Mouse (Mus musculus) neural tube, embryonic 11.5 days (tissue): ENCODE data around the gene Dvl2. TPM values are rescaled to one million over a fixed set of nuclear protein-coding genes. Genes with fewer than 3 reads are reported as not detected.
A peak's percentile ranks its signal among the peaks of the same experiment; 100 is the strongest.
"Not testable (repeated sequence)": the region's sequence is repeated elsewhere in the genome, so short reads cannot be mapped to it uniquely, and the experiment has no call there.

Experiments used
- ATAC-seq: fragments of 200-750 bp; cut with Nextera tagmentation; 2 replicates; pipeline ENCODE4 v1.8.0; 2017; ENCODE audit warnings: moderate number of reproducible peaks, mild to moderate bottlenecking, moderate TSS enrichment, moderate library complexity; ENCODE audit not compliant: insufficient read depth, low FRiP score, low TSS enrichment
- DNase-seq: peaks from one replicate; pipeline ENCODE4 v3.0.0-alpha.2; 2015; ENCODE audit warnings: low spot score
- H3K27ac ChIP-seq: fragments of 300-500 bp; sonication (generic); 2 replicates; pipeline ENCODE4 v1.5.1; 2014; ENCODE audit warnings: low read depth, mild to moderate bottlenecking, low read length
- H3K27me3 ChIP-seq: fragments of 300-500 bp; sonication (generic); 2 replicates; pipeline ENCODE4 v1.6.1; 2014; ENCODE audit warnings: mild to moderate bottlenecking, low read length, mixed read lengths; ENCODE audit not compliant: control insufficient read depth, insufficient read depth
- H3K36me3 ChIP-seq: fragments of 300-500 bp; sonication (generic); 2 replicates; pipeline ENCODE4 v1.6.1; 2014; ENCODE audit warnings: mild to moderate bottlenecking, low read length, moderate library complexity, mixed read lengths; ENCODE audit not compliant: control insufficient read depth, insufficient read depth
- H3K4me1 ChIP-seq: fragments of 300-500 bp; sonication (generic); 2 replicates; pipeline ENCODE4 v1.6.1; 2014; ENCODE audit warnings: low read length, mixed read lengths; ENCODE audit not compliant: control insufficient read depth, insufficient read depth
- H3K4me2 ChIP-seq: fragments of 300-500 bp; sonication (generic); 2 replicates; pipeline ENCODE4 v1.6.1; 2014; ENCODE audit warnings: low read depth, mild to moderate bottlenecking, moderate library complexity
- H3K4me3 ChIP-seq: fragments of 300-500 bp; sonication (generic); 2 replicates; pipeline ENCODE4 v1.5.1; 2014; ENCODE audit warnings: low read depth, low read length
- H3K9ac ChIP-seq: fragments of 300-500 bp; sonication (generic); 2 replicates; pipeline ENCODE4 v1.6.1; 2014; ENCODE audit warnings: mild to moderate bottlenecking, low read length
- H3K9me3 ChIP-seq: fragments of 300-500 bp; sonication (generic); 2 replicates; pipeline ENCODE4 v1.6.1; 2016; ENCODE audit warnings: low read length; ENCODE audit not compliant: control insufficient read depth
- WGBS: fragments of 180-500 bp; shearing (Covaris S2); extraction: QIAGEN DNeasy Blood & Tissue Kit; methylation state at CpG from one replicate; pipeline ENCODE4 v1.1.7; 2014; 5-methylcytosine and 5-hydroxymethylcytosine counted together
- polyA plus RNA-seq: library from polyadenylated mRNA; unstranded; fragments of >200 nt; fragmentation: Nextera tagmentation; extraction: Ambion mirVana; gene quantifications from 2 replicates; pipeline ENCODE4 v1.2.1, GENCODE M21; 2014

The Dvl2 gene
- polyA plus RNA-seq, 1 experiment from 2014 or later, result 39.0 TPM

- ATAC-seq, result no peak
- H3K36me3 ChIP-seq, result peaks cover 44% of the 10 kb centered on the region
- 78% methylated on average over 10 of the region's 10 CpGs for WGBS
Measured at GRCm38 (mm10) chr11:70010961-70011360, 10.6 kb downstream of the Dvl2 start.

DNA sequence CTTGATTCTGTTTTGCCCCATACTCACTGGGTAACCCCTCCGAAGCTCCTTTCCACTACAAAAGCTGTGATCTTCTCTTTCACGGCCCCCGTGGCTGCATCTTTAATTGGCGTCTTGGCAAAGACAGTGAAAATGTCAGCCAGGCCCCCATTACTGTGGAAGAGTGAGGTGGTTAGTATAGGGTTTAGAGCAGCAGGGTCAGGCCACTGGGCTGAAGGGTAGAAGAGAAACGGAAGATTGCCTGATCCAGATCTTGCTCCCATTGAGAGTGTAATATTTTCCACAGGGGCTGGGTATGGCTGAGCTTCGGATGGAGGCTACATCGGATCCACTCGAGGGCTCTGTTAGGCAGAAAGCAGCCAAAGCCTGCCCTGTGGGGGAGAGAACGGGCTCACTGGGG is 12.5 kb downstream of the Dvl2 start:
- no peak overlapping the region for H3K27ac ChIP-seq
- H3K4me3 ChIP-seq, result no peak overlapping the region
- DNase-seq (no peak), ATAC-seq (no peak)
- H3K4me1 ChIP-seq, result peaks cover 13% of the 10 kb centered on the region; the same call in 1 of the 2 replicates
- no peak overlapping the region for H3K9ac ChIP-seq
- no peaks in the 10 kb centered on the region for H3K9me3 ChIP-seq
- WGBS, result 93% methylated on average over 9 of the region's 9 CpGs
- H3K4me2 ChIP-seq, result no peak overlapping the region
- no peaks in the 10 kb centered on the region for H3K27me3 ChIP-seq
- peaks cover 31% of the 10 kb centered on the region for H3K36me3 ChIP-seq

More at GRCm38 (mm10) chr11:70010961-70011360, 10.6 kb downstream of the Dvl2 start:
- H3K4me2 ChIP-seq, result no peak overlapping the region
- H3K27ac ChIP-seq, result no peak overlapping the region
- H3K9me3 ChIP-seq, result no peaks in the 10 kb centered on the region
- H3K4me3 ChIP-seq, result no peak overlapping the region
- no peak for DNase-seq
- H3K9ac ChIP-seq, result no peak overlapping the region
- no peaks in the 10 kb centered on the region for H3K27me3 ChIP-seq
- H3K4me1 ChIP-seq, result peaks cover 7% of the 10 kb centered on the region; the same call in 1 of the 2 replicates

DNA sequence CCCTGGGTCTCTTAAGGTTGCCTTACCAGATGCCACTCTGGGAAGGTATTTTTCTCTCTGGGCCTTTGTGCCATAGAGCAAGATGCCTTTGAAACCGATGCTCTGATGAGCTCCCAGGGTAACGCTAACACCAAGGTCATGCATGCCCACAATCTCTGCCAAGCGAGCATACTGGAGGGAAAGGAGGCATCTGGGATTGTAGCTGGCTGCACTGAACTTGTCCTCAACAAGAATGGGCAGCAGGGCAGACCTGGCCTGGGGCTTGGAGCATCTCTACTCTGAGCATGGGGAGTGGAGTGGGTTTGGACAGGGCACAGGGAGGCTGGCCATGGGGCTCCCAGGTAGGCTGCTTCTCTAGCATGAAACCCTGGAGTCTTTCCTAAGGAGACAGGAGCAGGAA is 13.0 kb downstream of the Dvl2 start:
- Histone ChIP-seq H3K4me3 (no peak overlapping the region), H3K4me2 (no peak overlapping the region), H3K27ac (no peak overlapping the region), H3K9me3 (no peaks in the 10 kb centered on the region), H3K4me1 (peaks cover 15% of the 10 kb centered on the region), H3K36me3 (peaks cover 29% of the 10 kb centered on the region), H3K27me3 (no peaks in the 10 kb centered on the region), H3K9ac (no peak overlapping the region)
- no peak for DNase-seq
- ATAC-seq, result no peak
- 95% methylated on average over 3 of the region's 3 CpGs for WGBS

DNA sequence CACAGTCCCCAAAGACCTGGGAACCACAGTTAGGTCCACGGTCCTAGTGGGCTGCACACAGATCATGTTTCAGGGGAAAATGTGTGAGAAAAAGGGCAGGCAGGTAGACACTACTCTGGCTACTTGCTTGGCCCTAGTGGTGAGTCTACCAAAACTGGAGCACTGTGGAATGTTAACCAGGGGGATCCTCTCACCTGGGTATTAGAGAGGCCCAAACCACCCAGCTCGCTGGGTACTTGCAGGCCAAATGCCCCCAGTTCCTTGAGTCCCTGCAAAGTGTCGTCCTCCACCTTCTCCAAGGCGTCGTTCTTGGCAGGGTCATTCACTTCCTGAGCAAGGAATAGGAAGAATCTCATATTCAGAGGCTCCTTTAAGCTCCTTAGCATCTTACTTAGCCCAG is 13.7 kb downstream of the Dvl2 start:
- no peak overlapping the region for H3K27ac ChIP-seq
- no peak for ATAC-seq
- H3K4me1 ChIP-seq, result peaks cover 20% of the 10 kb centered on the region
- 0 out of 2 replicates have a peak overlapping the region, but pooled peaks have one; percentile 44 for H3K4me3 ChIP-seq
- H3K4me2 ChIP-seq, result peak overlapping the region; percentile 76; the same call in 1 of the 2 replicates
- no peak for DNase-seq
- no peak overlapping the region for H3K9ac ChIP-seq
- H3K27me3 ChIP-seq, result no peaks in the 10 kb centered on the region
- 65% methylated on average over 5 of the region's 5 CpGs for WGBS
- peaks cover 22% of the 10 kb centered on the region for H3K36me3 ChIP-seq
- no peaks in the 10 kb centered on the region for H3K9me3 ChIP-seq

DNA sequence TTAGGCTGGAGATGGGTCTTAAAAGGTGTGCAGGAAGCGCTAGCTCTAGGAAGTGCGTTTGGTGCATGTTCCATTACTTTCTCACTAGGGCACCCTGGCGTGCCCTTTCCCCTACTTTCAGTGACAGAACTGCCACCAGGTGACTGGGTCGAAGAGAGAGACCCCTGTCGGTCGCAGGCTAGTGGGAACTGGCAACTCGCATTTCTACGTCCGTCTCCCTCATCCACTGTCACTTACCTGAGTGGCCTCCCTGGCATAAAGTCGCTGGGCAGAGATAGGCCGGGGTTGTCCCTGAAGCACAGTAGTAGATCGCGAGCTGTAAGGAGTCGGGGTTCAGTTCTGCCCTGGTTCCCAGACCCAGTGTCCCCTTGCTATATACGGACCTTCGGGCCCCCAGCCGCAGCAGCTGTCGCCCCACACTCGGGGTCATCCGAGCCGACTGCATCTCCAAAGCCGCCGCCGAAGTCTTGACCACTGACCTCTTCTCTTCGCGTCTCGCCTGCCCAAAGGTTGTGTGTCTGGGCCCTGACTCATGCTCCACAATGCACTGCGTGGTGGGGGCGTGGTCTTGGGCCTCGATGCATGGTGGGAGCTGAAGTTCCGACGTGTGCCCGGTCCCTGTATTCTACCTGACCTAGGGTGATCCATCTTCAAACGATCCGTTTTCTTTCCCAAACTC is 14.6 kb downstream of the Dvl2 start, which contains the start of gene Acadvl:
Gene Acadvl, minus strand, starts transcription at position 532 of the 679 bp plus-strand sequence.
- Histone ChIP-seq H3K4me1 (peaks cover 20% of the 10 kb centered on the region), H3K9ac (peak within 1 kb of the TSS; percentile 60), H3K27ac (no peak within 1 kb of the TSS), H3K27me3 (no peaks in the 10 kb centered on the region), H3K4me3 (peak within 1 kb of the TSS; percentile 44), H3K36me3 (peaks cover 17% of the 10 kb centered on the region), H3K4me2 (peak within 1 kb of the TSS; percentile 76), H3K9me3 (no peaks in the 10 kb centered on the region)
- WGBS, result 1% methylated on average over 35 of the region's 35 CpGs
- DNase-seq (peak; percentile 84), ATAC-seq (peak; percentile 77)

DNA sequence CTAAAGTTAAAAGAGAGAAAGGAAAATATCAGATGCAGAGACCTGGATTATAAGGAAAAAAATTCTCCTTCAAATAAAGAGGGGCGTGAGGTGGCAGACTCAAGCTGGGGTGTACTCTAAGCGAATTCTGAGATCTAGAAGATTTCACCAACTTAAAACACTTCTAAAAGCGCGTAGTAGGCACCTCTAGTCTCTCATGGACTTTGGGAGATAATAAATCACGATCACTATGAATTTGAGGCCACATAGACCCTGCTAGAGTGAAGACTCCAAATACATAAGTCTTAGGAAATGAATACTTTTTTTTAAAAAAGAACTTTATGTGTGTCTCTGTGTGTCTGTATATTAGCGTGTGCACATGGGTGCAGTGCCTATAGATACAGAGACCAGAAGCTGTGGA is 15.3 kb downstream of the Dvl2 start:
- no peak for ATAC-seq
- no peak overlapping the region; the same call in 1 of the 2 replicates for H3K4me2 ChIP-seq
- WGBS, result 72% methylated on average over 6 of the region's 6 CpGs
- H3K36me3 ChIP-seq, result peaks cover 13% of the 10 kb centered on the region
- no peaks in the 10 kb centered on the region for H3K9me3 ChIP-seq
- no peak overlapping the region for H3K9ac ChIP-seq
- no peaks in the 10 kb centered on the region for H3K27me3 ChIP-seq
- H3K4me3 ChIP-seq, result no peak overlapping the region
- H3K4me1 ChIP-seq, result peaks cover 20% of the 10 kb centered on the region
- H3K27ac ChIP-seq, result no peak overlapping the region
- DNase-seq, result no peak

- WGBS, result 81% methylated on average over 2 of the region's 2 CpGs
Measured at GRCm38 (mm10) chr11:70016177-70016576, 15.8 kb downstream of the Dvl2 start.

GRCm38 (mm10) chr11:70016669-70017068 is 16.3 kb downstream of the Dvl2 start, which contains the start of gene Dlg4:
Gene Dlg4, plus strand, starts transcription at chr11:70016942.
- H3K9me3 ChIP-seq, result no peaks in the 10 kb centered on the region
- no peak for DNase-seq
- H3K27me3 ChIP-seq, result no peaks in the 10 kb centered on the region
- peaks cover 7% of the 10 kb centered on the region for H3K36me3 ChIP-seq
- WGBS, result 92% methylated on average over 3 of the region's 3 CpGs
- no peak for ATAC-seq
- H3K4me2 ChIP-seq, result peak within 1 kb of the TSS; percentile 90
- peak within 1 kb of the TSS; percentile 78; the same call in 1 of the 2 replicates for H3K9ac ChIP-seq
- peaks cover 20% of the 10 kb centered on the region for H3K4me1 ChIP-seq
- H3K4me3 ChIP-seq, result peak within 1 kb of the TSS; percentile 67
- no peak within 1 kb of the TSS for H3K27ac ChIP-seq

More at GRCm38 (mm10) chr11:70016177-70016576, 15.8 kb downstream of the Dvl2 start:
- not testable (repeated sequence) for H3K27me3 ChIP-seq, H3K4me3 ChIP-seq, H3K27ac ChIP-seq, H3K9me3 ChIP-seq, ATAC-seq, DNase-seq, H3K4me2 ChIP-seq, H3K9ac ChIP-seq
- Histone ChIP-seq H3K36me3 (peaks cover 11% of the 10 kb centered on the region), H3K4me1 (peaks cover 20% of the 10 kb centered on the region)
